Mouse (Mus musculus): ENCODE measurements around the gene Dab1. TPM values are rescaled to one million over a fixed set of nuclear protein-coding genes. Genes with fewer than 3 reads are reported as not detected.

Gene Dab1
- total and polyA plus RNA-seq, 3 experiments = not detected

DNA sequence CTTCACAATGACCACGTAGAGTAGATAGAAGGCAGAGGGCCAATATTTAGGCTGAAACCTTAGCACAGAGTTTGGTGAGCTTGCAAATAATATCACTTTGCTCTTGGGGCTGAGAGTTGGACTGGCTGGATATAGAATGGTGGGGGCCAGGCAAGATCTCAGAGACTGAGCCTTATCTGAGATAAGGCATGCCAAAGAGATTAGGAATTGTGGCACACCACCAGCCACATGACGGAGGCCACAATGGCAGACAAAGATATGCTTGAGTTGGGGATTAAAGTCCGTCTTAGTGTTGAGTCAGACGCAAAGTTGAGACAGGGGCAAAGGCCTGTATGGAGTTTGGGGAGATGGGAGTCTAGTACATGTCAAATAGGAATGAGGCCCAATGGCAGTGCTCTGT is 1173.0 kb downstream of the Dab1 start:
- Histone ChIP-seq H3K36me3 (ENCODE audit: control insufficient read depth in 1 of 2, insufficient read depth in 2 of 2, low read length in 2 of 2) (no peaks in the 10 kb centered on the region), H3K9me3 (replicated peaks; ENCODE audit: insufficient read depth, low read length) (no peaks in the 10 kb centered on the region), H3K9ac (ENCODE audit: control insufficient read depth, low read depth, low read length, poor library complexity, severe bottlenecking) (no peak overlapping the region), H3K4me3 (ENCODE audit: control insufficient read depth in 1 of 2, insufficient read depth in 1 of 2, low read depth in 2 of 2, low read length in 2 of 2) (no peak overlapping the region), H3K27me3 (ENCODE audit: control insufficient read depth in 1 of 2, insufficient read depth in 2 of 2, low read length in 2 of 2) (no peaks in the 10 kb centered on the region), H3K27ac (ENCODE audit: control insufficient read depth, low read depth, low read length) (no peak overlapping the region), H3K79me2 (ENCODE audit: control insufficient read depth, insufficient read depth, low read length, poor library complexity) (no peaks in the 10 kb centered on the region), H3K4me1 (ENCODE audit: control insufficient read depth in 1 of 2, insufficient read depth in 2 of 2, low read length in 2 of 2) (no peaks in the 10 kb centered on the region)
- TF ChIP-seq ZKSCAN1 (IDR thresholded peaks at IDR 0.05; ENCODE audit: low read depth, low read length) (no peak), ELF1 (IDR thresholded peaks at IDR 0.05; ENCODE audit: low read depth, low read length) (no peak), TCF12 (IDR thresholded peaks at IDR 0.05; ENCODE audit: low read depth, low read length) (no peak), RAD21 (IDR thresholded peaks at IDR 0.05; ENCODE audit: low read depth, low read length) (no peak), CHD2 (IDR thresholded peaks at IDR 0.05; ENCODE audit: low read length) (no peak), MAFK (IDR thresholded peaks at IDR 0.05; ENCODE audit: borderline replicate concordance, low read depth, low read length) (no peak), NRF1 (IDR thresholded peaks at IDR 0.05; ENCODE audit: insufficient read depth, low read depth, low read length, poor library complexity, severe bottlenecking) (no peak), MXI1 (IDR thresholded peaks at IDR 0.05; ENCODE audit: low read depth, low read length) (no peak), MYB (IDR thresholded peaks at IDR 0.05; ENCODE audit: low read depth, low read length) (no peak), ETS1 (IDR thresholded peaks at IDR 0.05; ENCODE audit: low read depth, low read length) (no peak), MYC (IDR thresholded peaks at IDR 0.05; ENCODE audit: low read depth, low read length) (no peak), MEF2A (IDR thresholded peaks at IDR 0.05; ENCODE audit: extremely low read depth, insufficient replicate concordance, low read depth, low read length, poor library complexity, severe bottlenecking) (no peak), POLR2A (IDR thresholded peaks at IDR 0.05; ENCODE audit: control insufficient read depth in 1 of 2, insufficient read depth in 1 of 2, low read depth in 1 of 2, low read length in 2 of 2, poor library complexity in 1 of 2) (no peak), TBP (IDR thresholded peaks at IDR 0.05; ENCODE audit: low read depth, low read length) (no peak), SMC3 (IDR thresholded peaks at IDR 0.05; ENCODE audit: low read depth, low read length) (no peak), USF2 (IDR thresholded peaks at IDR 0.05; ENCODE audit: borderline replicate concordance in 1 of 2, insufficient read depth in 1 of 2, low read depth in 1 of 2, low read length in 2 of 2) (no peak), ZC3H11A (IDR thresholded peaks at IDR 0.05; ENCODE audit: low read depth, low read length) (no peak), NELFE (IDR thresholded peaks at IDR 0.05; ENCODE audit: low read depth, low read length) (no peak), KAT2A (conservative IDR thresholded peaks at IDR 0.05; ENCODE audit: low read depth, low read length) (no peak), CHD1 (IDR thresholded peaks at IDR 0.05; ENCODE audit: low read depth, low read length) (no peak)
- DNase-seq (ENCODE audit: low read depth, low spot score) = no peak

Data from MEL (cell line).